Mouse (Mus musculus): ENCODE results near the gene Gm904.
"Not testable (repeated sequence)": the region's sequence is repeated elsewhere in the genome, so short reads cannot be mapped to it uniquely, and the experiment has no call there.

Gm904 gene

GRCm38 (mm10) chr13:50642928-50643327 lies at the start of gene Gm904:
Gene Gm904 (plus strand): TSS chr13:50643228.
- not testable (repeated sequence) for DNase-seq

- not testable (repeated sequence) for DNase-seq
Measured at GRCm38 (mm10) chr13:50648771-50649170, 5.7 kb downstream of the Gm904 start.
